Mouse (Mus musculus): ENCODE data around the gene 4930503B20Rik. TPM values are rescaled to one million over a fixed set of nuclear protein-coding genes. Genes with fewer than 3 reads are reported as not detected.

The 4930503B20Rik gene
- polyA plus RNA-seq, 1 experiment from 2014 or later: not detected

DNA sequence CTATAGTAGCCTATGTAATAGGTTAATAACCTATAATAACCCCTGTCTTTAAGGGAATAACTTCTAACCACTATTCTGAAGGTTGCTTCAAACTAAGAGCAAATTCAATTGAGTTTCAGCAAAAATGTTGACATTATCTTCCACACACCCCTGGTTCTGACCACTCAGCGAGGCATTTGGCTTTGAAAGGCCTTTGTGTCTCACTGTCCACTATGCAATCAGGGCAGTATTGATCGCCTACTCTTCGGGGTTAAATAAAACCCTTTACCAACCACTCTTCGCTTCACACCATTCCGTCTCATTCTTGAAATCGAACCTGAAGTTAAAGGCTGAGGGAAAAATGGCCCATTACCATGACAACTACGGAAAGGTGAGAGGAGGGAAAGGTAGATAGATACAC, 54.3 kb downstream of the 4930503B20Rik start:
- no peak for ATAC-seq (ENCODE audit: extremely low read depth, insufficient number of reproducible peaks, low FRiP score, low TSS enrichment)
- Histone ChIP-seq H3K36me3 (no peaks in the 10 kb centered on the region), H3K27ac (replicated peaks) (no peak overlapping the region), H3K27me3 (replicated peaks) (no peaks in the 10 kb centered on the region), H3K9me3 (no peaks in the 10 kb centered on the region), H3K9ac (no peak overlapping the region), H3K4me2 (no peak overlapping the region), H3K4me1 (peaks cover 25% of the 10 kb centered on the region), H3K4me3 (no peak overlapping the region)
- 82% methylated on average over 7 of the region's 7 CpGs for WGBS

DNA sequence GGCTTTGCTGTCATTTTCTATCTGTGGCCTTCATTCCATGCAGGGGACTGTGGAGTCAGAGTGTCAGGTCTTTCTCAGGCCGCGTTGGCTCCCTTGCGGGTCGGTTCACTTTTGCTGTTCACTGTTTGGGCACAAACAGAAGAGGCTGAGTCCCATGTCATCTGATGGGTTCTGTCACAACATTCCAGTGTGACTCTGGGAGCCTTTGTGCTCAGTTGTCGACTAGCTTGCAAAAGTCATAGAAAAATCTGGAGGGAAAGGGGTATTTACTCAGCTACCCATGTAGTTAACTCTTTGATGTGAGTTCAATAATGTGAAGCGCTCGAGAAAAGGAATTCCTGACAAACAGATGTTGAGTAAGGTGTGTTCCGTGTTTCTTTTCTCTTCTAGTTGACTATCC, 54.7 kb downstream of the 4930503B20Rik start:
- 86% methylated on average over 8 of the region's 8 CpGs for WGBS
- H3K36me3 ChIP-seq: no peaks in the 10 kb centered on the region
- no peak overlapping the region for H3K9ac ChIP-seq
- no peak overlapping the region for H3K4me3 ChIP-seq
- no peak overlapping the region for H3K4me2 ChIP-seq
- no peak for ATAC-seq (ENCODE audit: extremely low read depth, insufficient number of reproducible peaks, low FRiP score, low TSS enrichment)
- no peaks in the 10 kb centered on the region for H3K9me3 ChIP-seq
- H3K4me1 ChIP-seq: peaks cover 20% of the 10 kb centered on the region
- H3K27ac ChIP-seq (replicated peaks): no peak overlapping the region
- H3K27me3 ChIP-seq (replicated peaks): no peaks in the 10 kb centered on the region

DNA sequence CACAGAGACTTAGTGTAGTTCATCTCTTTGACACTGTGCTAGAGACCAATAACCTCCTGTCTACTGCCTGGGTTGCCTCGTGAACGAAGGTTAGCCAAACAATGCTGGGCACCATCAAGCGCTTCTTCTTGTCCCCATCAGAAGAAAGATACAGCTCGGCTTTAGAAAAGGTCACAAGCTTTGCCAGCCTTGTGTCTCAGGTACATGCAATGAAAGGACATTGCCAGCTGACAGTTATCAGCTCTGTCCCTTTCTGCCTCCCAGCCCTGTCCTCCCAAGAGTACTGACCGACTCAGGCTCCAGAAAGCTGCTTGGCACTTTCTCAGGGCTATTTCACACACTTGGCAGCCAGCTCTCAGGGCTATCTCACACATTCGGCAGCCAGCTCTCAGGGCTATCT, 55.7 kb downstream of the 4930503B20Rik start:
- H3K9ac ChIP-seq: no peak overlapping the region
- no peaks in the 10 kb centered on the region for H3K36me3 ChIP-seq
- H3K27me3 ChIP-seq (replicated peaks): no peaks in the 10 kb centered on the region
- 68% methylated on average over 6 of the region's 6 CpGs for WGBS
- ATAC-seq (ENCODE audit: extremely low read depth, insufficient number of reproducible peaks, low FRiP score, low TSS enrichment): no peak
- no peaks in the 10 kb centered on the region for H3K9me3 ChIP-seq
- H3K4me3 ChIP-seq: no peak overlapping the region
- peaks cover 10% of the 10 kb centered on the region for H3K4me1 ChIP-seq
- no peak overlapping the region for H3K4me2 ChIP-seq
- H3K27ac ChIP-seq (replicated peaks): no peak overlapping the region

Other genes with a start within 250 kb of the 4930503B20Rik start
- 18.7 and 19.3 TPM in 2 replicates for gene Ssx2ip, start 246.7 kb downstream of the 4930503B20Rik start, polyA plus RNA-seq (2015; fragmentation: Nextera tagmentation; extraction: Ambion mirVana)
- 9.5 and 10.5 TPM in 2 replicates for gene Ctbs, start 201.5 kb downstream of the 4930503B20Rik start, polyA plus RNA-seq (2015; fragmentation: Nextera tagmentation; extraction: Ambion mirVana)
- gene Spata1, start 151.6 kb downstream of the 4930503B20Rik start, polyA plus RNA-seq (2015; fragmentation: Nextera tagmentation; extraction: Ambion mirVana): 5.3 and 6.3 TPM in 2 replicates
- 1,560 and 1,674 TPM in 2 replicates for gene Gng5, start 151.5 kb downstream of the 4930503B20Rik start, polyA plus RNA-seq (2015; fragmentation: Nextera tagmentation; extraction: Ambion mirVana)
- gene Rpf1, start 129.9 kb downstream of the 4930503B20Rik start, polyA plus RNA-seq (2015; fragmentation: Nextera tagmentation; extraction: Ambion mirVana): 31.6 and 37.8 TPM in 2 replicates
- gene Uox, start 80.9 kb downstream of the 4930503B20Rik start, polyA plus RNA-seq (2015; fragmentation: Nextera tagmentation; extraction: Ambion mirVana): 0.05 and 0.24 TPM in 2 replicates
- not detected in 2 replicates for gene Dnase2b, start 35.7 kb downstream of the 4930503B20Rik start, polyA plus RNA-seq (2015; fragmentation: Nextera tagmentation; extraction: Ambion mirVana)
- gene Samd13, start 34.3 kb upstream of the 4930503B20Rik start, polyA plus RNA-seq (2015; fragmentation: Nextera tagmentation; extraction: Ambion mirVana): 2.3 and 2.8 TPM in 2 replicates
- 45.1 and 45.2 TPM in 2 replicates for gene Prkacb, start 161.7 kb upstream of the 4930503B20Rik start, polyA plus RNA-seq (2015; fragmentation: Nextera tagmentation; extraction: Ambion mirVana)
- 1.5 and 1.9 TPM in 2 replicates for gene Ttll7, start 201.1 kb upstream of the 4930503B20Rik start, polyA plus RNA-seq (2015; fragmentation: Nextera tagmentation; extraction: Ambion mirVana)